Mouse (Mus musculus): ENCODE data around the gene Trip13.

Trip13 gene

GRCm38 (mm10) chr13:73937321-73938176 is at the start of gene Trip13, which contains the start of gene Brd9:
Gene Trip13, minus strand, starts transcription at chr13:73937784.
Gene Brd9, plus strand, starts transcription at chr13:73937811.
- DNase-seq (ENCODE audit: low read depth, low spot score), result peak; percentile 80

- no peak for DNase-seq (ENCODE audit: low read depth, low spot score)
These were observed 39.4 kb upstream of the Trip13 start for GRCm38 (mm10) chr13:73976935-73977334.

GRCm38 (mm10) chr13:73974523-73974922 is 36.9 kb upstream of the Trip13 start:
- no peak for DNase-seq (ENCODE audit: low read depth, low spot score)

- DNase-seq (ENCODE audit: low read depth, low spot score), result peak; percentile 6
These were observed 33.2 kb upstream of the Trip13 start for GRCm38 (mm10) chr13:73970545-73971448.

- DNase-seq (ENCODE audit: low read depth, low spot score), result no peak
These were observed 26.0 kb upstream of the Trip13 start, which contains the start of gene Zdhhc11 for GRCm38 (mm10) chr13:73963551-73963950. Gene Zdhhc11, plus strand, starts transcription at chr13:73963851.

- DNase-seq (ENCODE audit: low read depth, low spot score), result no peak
These were observed 23.6 kb upstream of the Trip13 start for GRCm38 (mm10) chr13:73961177-73961576.

- DNase-seq (ENCODE audit: low read depth, low spot score), result no peak
These were observed 22.6 kb upstream of the Trip13 start for GRCm38 (mm10) chr13:73960117-73960652.

- no peak for DNase-seq (ENCODE audit: low read depth, low spot score)
These were observed 17.9 kb upstream of the Trip13 start for GRCm38 (mm10) chr13:73955531-73955930.

GRCm38 (mm10) chr13:73954666-73955065 is 17.1 kb upstream of the Trip13 start:
- DNase-seq (ENCODE audit: low read depth, low spot score), result no peak

GRCm38 (mm10) chr13:73953551-73954130 is 16.1 kb upstream of the Trip13 start:
- DNase-seq (ENCODE audit: low read depth, low spot score), result no peak

GRCm38 (mm10) chr13:73944606-73945005 is 7.0 kb upstream of the Trip13 start:
- DNase-seq (ENCODE audit: low read depth, low spot score), result no peak

- DNase-seq (ENCODE audit: low read depth, low spot score), result no peak
These were observed 1.5 kb upstream of the Trip13 start for GRCm38 (mm10) chr13:73939101-73939500.

GRCm38 (mm10) chr13:73938177-73938560 is 585 bp upstream of the Trip13 start:
- no peak for DNase-seq (ENCODE audit: low read depth, low spot score)

- no peak for DNase-seq (ENCODE audit: low read depth, low spot score)
These were observed 655 bp downstream of the Trip13 start for GRCm38 (mm10) chr13:73936938-73937320.

- DNase-seq (ENCODE audit: low read depth, low spot score), result no peak
These were observed 5.4 kb downstream of the Trip13 start for GRCm38 (mm10) chr13:73932201-73932600.

- DNase-seq (ENCODE audit: low read depth, low spot score), result no peak
These were observed 24.5 kb downstream of the Trip13 start for GRCm38 (mm10) chr13:73913066-73913465.

GRCm38 (mm10) chr13:73907683-73908412 is 29.7 kb downstream of the Trip13 start:
- DNase-seq (ENCODE audit: low read depth, low spot score), result peak; percentile 11

GRCm38 (mm10) chr13:73907136-73907535 is 30.4 kb downstream of the Trip13 start:
- no peak for DNase-seq (ENCODE audit: low read depth, low spot score)

- no peak for DNase-seq (ENCODE audit: low read depth, low spot score)
These were observed 40.0 kb downstream of the Trip13 start for GRCm38 (mm10) chr13:73897561-73897960.

- no peak for DNase-seq (ENCODE audit: low read depth, low spot score)
These were observed 44.9 kb downstream of the Trip13 start for GRCm38 (mm10) chr13:73892493-73893178.
